Mouse (Mus musculus) left cerebral cortex, adult 9 months (tissue): ENCODE data around the gene Nupl1.

ENCODE experiments used
- DNase-seq, 2 experiments: peaks; one replicate each; pipeline ENCODE4 v3.0.0; 2022; ENCODE audit warnings: low spot score in 2 of 2

The Nupl1 gene

GRCm38 (mm10) chr14:60152373-60152772 lies 98.9 kb downstream of the Nupl1 start:
- no peak for DNase-seq

GRCm38 (mm10) chr14:60148893-60149292 lies 102.3 kb downstream of the Nupl1 start:
- no peak for DNase-seq

- no peak for DNase-seq
Observed at GRCm38 (mm10) chr14:60143234-60143633, 108.0 kb downstream of the Nupl1 start.

GRCm38 (mm10) chr14:60138339-60138738 lies 112.9 kb downstream of the Nupl1 start:
- no peak for DNase-seq

GRCm38 (mm10) chr14:60137812-60138211 lies 113.4 kb downstream of the Nupl1 start:
- DNase-seq, result no peak

GRCm38 (mm10) chr14:60135801-60136200 lies 115.4 kb downstream of the Nupl1 start:
- no peak for DNase-seq

GRCm38 (mm10) chr14:60134720-60135119 lies 116.5 kb downstream of the Nupl1 start:
- DNase-seq, result no peak
